Mouse (Mus musculus): ENCODE measurements around the gene Rsrc1. TPM values are rescaled to one million over a fixed set of nuclear protein-coding genes. Genes with fewer than 3 reads are reported as not detected.

Gene Rsrc1
- polyA plus RNA-seq, 1 experiment from 2014 or later = 34.8 TPM

- Histone ChIP-seq H3K9me3 (ENCODE audit: control insufficient read depth, low read length) (no peaks in the 10 kb centered on the region), H3K27ac (peak overlapping the region; percentile 27), H3K4me3 (replicated peaks; ENCODE audit: low read length) (peak overlapping the region; percentile 46), H3K27me3 (ENCODE audit: control insufficient read depth, insufficient read depth, low read length) (peaks cover 90% of the 10 kb centered on the region), H3K9ac (peak overlapping the region; percentile 56), H3K36me3 (replicated peaks; ENCODE audit: control insufficient read depth, insufficient read depth) (no peaks in the 10 kb centered on the region), H3K4me2 (replicated peaks) (peak overlapping the region; percentile 75), H3K4me1 (replicated peaks; ENCODE audit: control insufficient read depth, insufficient read depth, low read length) (peaks cover 12% of the 10 kb centered on the region; the same call in 1 of the 2 replicates)
- WGBS = under 1% methylated on average over 59 of the region's 59 CpGs
- DNase-seq (ENCODE audit: low spot score) (no peak), ATAC-seq (ENCODE audit: low FRiP score) (peak; percentile 71)
Observed at GRCm38 (mm10) chr3:66973391-66973943, 7.7 kb upstream of the Rsrc1 start.

GRCm38 (mm10) chr3:66974501-66974900 lies 6.7 kb upstream of the Rsrc1 start:
- peak overlapping the region; percentile 75 for H3K4me2 ChIP-seq (replicated peaks)
- H3K9me3 ChIP-seq (ENCODE audit: control insufficient read depth, low read length) = no peaks in the 10 kb centered on the region
- H3K9ac ChIP-seq = peak overlapping the region; percentile 31; the same call in 1 of the 2 replicates
- H3K27me3 ChIP-seq (ENCODE audit: control insufficient read depth, insufficient read depth, low read length) = peaks cover 93% of the 10 kb centered on the region
- 10% methylated on average over 3 of the region's 3 CpGs for WGBS
- H3K4me1 ChIP-seq (replicated peaks; ENCODE audit: control insufficient read depth, insufficient read depth, low read length) = peaks cover 12% of the 10 kb centered on the region; the same call in 1 of the 2 replicates
- DNase-seq (ENCODE audit: low spot score) (no peak), ATAC-seq (ENCODE audit: low FRiP score) (no peak)
- no peak overlapping the region for H3K4me3 ChIP-seq (replicated peaks; ENCODE audit: low read length)
- H3K36me3 ChIP-seq (replicated peaks; ENCODE audit: control insufficient read depth, insufficient read depth) = no peaks in the 10 kb centered on the region
- no peak overlapping the region for H3K27ac ChIP-seq

GRCm38 (mm10) chr3:66976889-66977615 lies 4.1 kb upstream of the Rsrc1 start:
- Histone ChIP-seq H3K36me3 (replicated peaks; ENCODE audit: control insufficient read depth, insufficient read depth) (no peaks in the 10 kb centered on the region), H3K9me3 (ENCODE audit: control insufficient read depth, low read length) (no peaks in the 10 kb centered on the region), H3K9ac (peak overlapping the region; percentile 55), H3K27ac (peak overlapping the region; percentile 58), H3K4me2 (replicated peaks) (peak overlapping the region; percentile 39), H3K27me3 (ENCODE audit: control insufficient read depth, insufficient read depth, low read length) (peaks cover 86% of the 10 kb centered on the region), H3K4me3 (replicated peaks; ENCODE audit: low read length) (peak overlapping the region; percentile 39), H3K4me1 (replicated peaks; ENCODE audit: control insufficient read depth, insufficient read depth, low read length) (peaks cover 14% of the 10 kb centered on the region; the same call in 1 of the 2 replicates)
- ATAC-seq (ENCODE audit: low FRiP score) (no peak), DNase-seq (ENCODE audit: low spot score) (no peak)
- 4% methylated on average over 13 of the region's 13 CpGs for WGBS

- peaks cover 84% of the 10 kb centered on the region for H3K27me3 ChIP-seq (ENCODE audit: control insufficient read depth, insufficient read depth, low read length)
- H3K4me2 ChIP-seq (replicated peaks) = peak overlapping the region; percentile 39
- ATAC-seq (ENCODE audit: low FRiP score) (no peak), DNase-seq (ENCODE audit: low spot score) (no peak)
- no peaks in the 10 kb centered on the region for H3K9me3 ChIP-seq (ENCODE audit: control insufficient read depth, low read length)
- H3K4me3 ChIP-seq (replicated peaks; ENCODE audit: low read length) = peak overlapping the region; percentile 39
- peak overlapping the region; percentile 55; the same call in 1 of the 2 replicates for H3K9ac ChIP-seq
- under 1% methylated on average over 25 of the region's 25 CpGs for WGBS
- peaks cover 14% of the 10 kb centered on the region; the same call in 1 of the 2 replicates for H3K4me1 ChIP-seq (replicated peaks; ENCODE audit: control insufficient read depth, insufficient read depth, low read length)
- H3K36me3 ChIP-seq (replicated peaks; ENCODE audit: control insufficient read depth, insufficient read depth) = no peaks in the 10 kb centered on the region
- peak overlapping the region; percentile 58 for H3K27ac ChIP-seq
Observed at GRCm38 (mm10) chr3:66977811-66978456, 3.3 kb upstream of the Rsrc1 start.

- H3K36me3 ChIP-seq (replicated peaks; ENCODE audit: control insufficient read depth, insufficient read depth) = no peaks in the 10 kb centered on the region
- H3K4me3 ChIP-seq (replicated peaks; ENCODE audit: low read length) = peak overlapping the region; percentile 39
- peaks cover 8% of the 10 kb centered on the region; the same call in 1 of the 2 replicates for H3K4me1 ChIP-seq (replicated peaks; ENCODE audit: control insufficient read depth, insufficient read depth, low read length)
- H3K4me2 ChIP-seq (replicated peaks) = peak overlapping the region; percentile 39
- DNase-seq (ENCODE audit: low spot score) (no peak), ATAC-seq (ENCODE audit: low FRiP score) (no peak)
- under 1% methylated on average over 45 of the region's 45 CpGs for WGBS
- H3K9ac ChIP-seq = peak overlapping the region; percentile 55
- no peaks in the 10 kb centered on the region for H3K9me3 ChIP-seq (ENCODE audit: control insufficient read depth, low read length)
- H3K27me3 ChIP-seq (ENCODE audit: control insufficient read depth, insufficient read depth, low read length) = peaks cover 85% of the 10 kb centered on the region
- peak overlapping the region; percentile 58 for H3K27ac ChIP-seq
Observed at GRCm38 (mm10) chr3:66978457-66979381, 2.5 kb upstream of the Rsrc1 start.

GRCm38 (mm10) chr3:66979491-66979890 lies 1.7 kb upstream of the Rsrc1 start:
- under 1% methylated on average over 9 of the region's 9 CpGs for WGBS
- H3K4me1 ChIP-seq (replicated peaks; ENCODE audit: control insufficient read depth, insufficient read depth, low read length) = peaks cover 6% of the 10 kb centered on the region; the same call in 1 of the 2 replicates
- peak overlapping the region; percentile 39 for H3K4me2 ChIP-seq (replicated peaks)
- no peaks in the 10 kb centered on the region for H3K36me3 ChIP-seq (replicated peaks; ENCODE audit: control insufficient read depth, insufficient read depth)
- H3K27ac ChIP-seq = peak overlapping the region; percentile 58
- ATAC-seq (ENCODE audit: low FRiP score) (no peak), DNase-seq (ENCODE audit: low spot score) (no peak)
- no peaks in the 10 kb centered on the region for H3K9me3 ChIP-seq (ENCODE audit: control insufficient read depth, low read length)
- H3K9ac ChIP-seq = peak overlapping the region; percentile 55
- peak overlapping the region; percentile 39 for H3K4me3 ChIP-seq (replicated peaks; ENCODE audit: low read length)
- peaks cover 85% of the 10 kb centered on the region for H3K27me3 ChIP-seq (ENCODE audit: control insufficient read depth, insufficient read depth, low read length)

- Histone ChIP-seq H3K27ac (peak overlapping the region; percentile 80), H3K36me3 (replicated peaks; ENCODE audit: control insufficient read depth, insufficient read depth) (no peaks in the 10 kb centered on the region), H3K9ac (peak overlapping the region; percentile 55), H3K4me3 (replicated peaks; ENCODE audit: low read length) (peak overlapping the region; percentile 39), H3K4me2 (replicated peaks) (peak overlapping the region; percentile 54), H3K9me3 (ENCODE audit: control insufficient read depth, low read length) (no peaks in the 10 kb centered on the region), H3K4me1 (replicated peaks; ENCODE audit: control insufficient read depth, insufficient read depth, low read length) (peaks cover 6% of the 10 kb centered on the region; the same call in 1 of the 2 replicates), H3K27me3 (ENCODE audit: control insufficient read depth, insufficient read depth, low read length) (peaks cover 80% of the 10 kb centered on the region)
- DNase-seq (ENCODE audit: low spot score) (no peak), ATAC-seq (ENCODE audit: low FRiP score) (no peak)
- 2% methylated on average over 29 of the region's 29 CpGs for WGBS
Observed at GRCm38 (mm10) chr3:66980111-66980975, 847 bp upstream of the Rsrc1 start.

GRCm38 (mm10) chr3:66981706-66982105 lies 516 bp downstream of the Rsrc1 start, which contains the start of gene Shox2:
Gene Shox2, minus strand, starts transcription at chr3:66981771.
- H3K9ac ChIP-seq = peak within 1 kb of the TSS; percentile 55
- peaks cover 14% of the 10 kb centered on the region; the same call in 1 of the 2 replicates for H3K4me1 ChIP-seq (replicated peaks; ENCODE audit: control insufficient read depth, insufficient read depth, low read length)
- peak within 1 kb of the TSS; percentile 80 for H3K27ac ChIP-seq
- H3K4me2 ChIP-seq (replicated peaks) = peak within 1 kb of the TSS; percentile 54
- ATAC-seq (ENCODE audit: low FRiP score) = no peak
- H3K36me3 ChIP-seq (replicated peaks; ENCODE audit: control insufficient read depth, insufficient read depth) = no peaks in the 10 kb centered on the region
- H3K27me3 ChIP-seq (ENCODE audit: control insufficient read depth, insufficient read depth, low read length) = peaks cover 67% of the 10 kb centered on the region
- H3K9me3 ChIP-seq (ENCODE audit: control insufficient read depth, low read length) = no peaks in the 10 kb centered on the region
- under 1% methylated on average over 15 of the region's 15 CpGs for WGBS
- peak within 1 kb of the TSS; percentile 39 for H3K4me3 ChIP-seq (replicated peaks; ENCODE audit: low read length)
- no peak for DNase-seq (ENCODE audit: low spot score)
